Mouse (Mus musculus) liver, embryonic 15.5 days (tissue): ENCODE measurements around the gene Rrad. TPM values are rescaled to one million over a fixed set of nuclear protein-coding genes. Genes with fewer than 3 reads are reported as not detected.

Experiments
- polyA plus RNA-seq: library from polyadenylated mRNA; unstranded; fragments of >200 nt; fragmentation: Nextera tagmentation; extraction: Ambion mirVana; gene quantifications from 2 replicates; pipeline ENCODE4 v1.2.1, GENCODE M21; 2015

Gene Rrad
- polyA plus RNA-seq, 1 experiment from 2014 or later, result 2.2 TPM

Other genes with a start within 250 kb of the Rrad start
- gene Cmtm4, start 235.5 kb downstream of the Rrad start, polyA plus RNA-seq, result 0.38 and 0.64 TPM in 2 replicates
- gene Dync1li2, start 188.3 kb downstream of the Rrad start, polyA plus RNA-seq, result 10.5 and 11.5 TPM in 2 replicates
- 0.05 TPM in 1 of 2 replicates, not detected in the other for gene Terb1, start 121.4 kb downstream of the Rrad start, polyA plus RNA-seq
- gene Nae1, start 96.7 kb downstream of the Rrad start, polyA plus RNA-seq, result 26.7 and 28.7 TPM in 2 replicates
- gene Car7, start 96.6 kb downstream of the Rrad start, polyA plus RNA-seq, result 5.0 and 6.1 TPM in 2 replicates
- gene Pdp2, start 39.9 kb downstream of the Rrad start, polyA plus RNA-seq, result 3.1 and 3.5 TPM in 2 replicates
- gene Cdh16, start 6.9 kb downstream of the Rrad start, polyA plus RNA-seq, result 0.08 and 0.18 TPM in 2 replicates
- gene Ciao2b, start 10.6 kb upstream of the Rrad start, polyA plus RNA-seq, result 37.5 and 44.3 TPM in 2 replicates
- gene Ces2a, start 102.7 kb upstream of the Rrad start, polyA plus RNA-seq, result 22.7 and 28.4 TPM in 2 replicates
- gene Ces2b, start 200.2 kb upstream of the Rrad start, polyA plus RNA-seq, result 0.16 and 0.32 TPM in 2 replicates
- gene Ces2c, start 215.7 kb upstream of the Rrad start, polyA plus RNA-seq, result 0.21 and 0.29 TPM in 2 replicates